Mouse (Mus musculus) stomach, postnatal 0 days (tissue): ENCODE measurements around the gene Hist1h2ae.

ENCODE experiments used
- CTCF ChIP-seq: IDR thresholded peaks from 2 replicates; pipeline ENCODE4 v1.5.1; 2016; ENCODE audit warnings: antibody characterized with exemption, low read depth, mild to moderate bottlenecking, moderate library complexity
- EP300 ChIP-seq: optimal IDR thresholded peaks from 2 replicates; pipeline ENCODE3; 2016; ENCODE audit warnings: antibody characterized with exemption

GRCm38 (mm10) chr13:23551146-23551834 is 19.7 kb downstream of the Hist1h2ae start, which contains the start of gene Hist1h4f:
- TF ChIP-seq CTCF: peak; percentile 69
- peak; percentile 7 for TF ChIP-seq EP300
